In genomic region chr7:19755851-19756786, GRCm38 (mm10) we compare ENCODE assay signal across 8 mouse cellular contexts. TPM values are rescaled to one million over a fixed set of nuclear protein-coding genes. Genes with fewer than 3 reads are reported as not detected.
A peak's percentile ranks its signal among the peaks of the same experiment; 100 is the strongest.
DNase-seq lines count a peak whose midpoint lies in the region; ATAC-seq and TF ChIP-seq lines count a peak whose summit lies in the region.
"Had no signal": no experiment of that assay in that cellular context is flagged by ENCODE, and none has a peak within 500 bp of the region (broad histone marks: within the 10 kb centered on the region; RNA-seq: fewer than 3 reads in every experiment).

No protein-coding gene starts in this region.

- no peak for TF ChIP-seq POLR2A in cortical plate, adult 2 months (IDR thresholded peaks at IDR 0.05; ENCODE audit: extremely low read depth, insufficient read depth, low read length)

- no peak overlapping the region for H3K4me3 ChIP-seq in cortical plate, adult 2 months (ENCODE audit: insufficient read depth, low read length)
- no peak overlapping the region for H3K4me3 ChIP-seq in liver, embryonic 16.5 days (ENCODE audit: low read depth, low read length)

- no peak overlapping the region for H3K4me2 ChIP-seq in liver, embryonic 16.5 days (ENCODE audit: low read depth, low read length)

- WGBS in liver, embryonic 16.5 days (ENCODE audit: insufficient replicate concordance): 42% methylated on average over 24 of the region's 24 CpGs

- no peaks in the 10 kb centered on the region for H3K9me3 ChIP-seq in liver, embryonic 16.5 days (replicated peaks; ENCODE audit: control insufficient read depth, low read length)

- DNase-seq in adrenal gland, postnatal 10 days: peak; percentile 70
- peak; percentile 82 for DNase-seq in heart, postnatal 25 days (ENCODE audit: low spot score)
- no peak for DNase-seq in embryo, embryonic 9.5 days (ENCODE audit: extremely low spot score)
- DNase-seq in thymus, postnatal 0 days (ENCODE audit: low spot score): no peak
- no peak for DNase-seq in layer of hippocampus, adult 11-12 months (ENCODE audit: low spot score)

- peak; percentile 55 for ATAC-seq in liver, embryonic 16.5 days (ENCODE audit: low read depth)

- intact Hi-C loops in heart, postnatal 25 days (cut with DNase I): loop anchor here (2.0 kb wide), 1 partner anchor 15 kb away; the partner anchor contains the start of gene Bcam

- no peaks in the 10 kb centered on the region for H3K27me3 ChIP-seq in liver, embryonic 16.5 days (ENCODE audit: control insufficient read depth, insufficient read depth, low read depth, low read length)

- H3K9ac ChIP-seq in liver, embryonic 16.5 days (ENCODE audit: low read depth, low read length): no peak overlapping the region

- no peaks in the 10 kb centered on the region for H3K36me3 ChIP-seq in liver, embryonic 16.5 days (ENCODE audit: control insufficient read depth, insufficient read depth)

- no peaks in the 10 kb centered on the region for H3K4me1 ChIP-seq in cortical plate, adult 2 months (ENCODE audit: control insufficient read depth, insufficient read depth, low read length)
- H3K4me1 ChIP-seq in liver, embryonic 16.5 days (ENCODE audit: control insufficient read depth, low read depth, low read length): no peaks in the 10 kb centered on the region

- H3K27ac ChIP-seq in cortical plate, adult 2 months (ENCODE audit: insufficient read depth, low read length): peak overlapping the region; percentile 49
- H3K27ac ChIP-seq in liver, embryonic 16.5 days (ENCODE audit: low read length): no peak overlapping the region
- H3K27ac ChIP-seq: macrophage had no signal

- no peak for TF ChIP-seq CTCF in cortical plate, adult 2 months (IDR thresholded peaks at IDR 0.05; ENCODE audit: extremely low read depth, insufficient read depth, low read length)

RNA-seq across cellular contexts. Expression of gene Nectin2, which starts 5.8 kb away (rescaled TPM):
- total RNA-seq in adrenal gland, postnatal 10 days (2021): 100 to 1,000 TPM in 1 of 2 experiments, 10 to 100 TPM in 1; 86.7 to 106 TPM
- polyA plus RNA-seq in cortical plate, adult 2 months (2012; rRNA removed): 6.9 and 7.1 TPM in 2 replicates
- total RNA-seq in heart, postnatal 25 days (2021): 10 to 100 TPM; 31.1 to 31.9 TPM
- 12.9 and 15.8 TPM in 2 replicates for polyA plus RNA-seq in liver, embryonic 16.5 days (2015; fragmentation: Nextera tagmentation; extraction: Ambion mirVana)
- 7.0 and 7.1 TPM in 2 replicates for polyA plus RNA-seq in thymus, postnatal 0 days (2015; fragmentation: Nextera tagmentation; extraction: Ambion mirVana)

RNA-seq across cellular contexts. Expression of gene Bcam, which starts 14.7 kb away (rescaled TPM):
- total RNA-seq in adrenal gland, postnatal 10 days (2021): 10 to 100 TPM; 62.4 to 75.1 TPM
- polyA plus RNA-seq in cortical plate, adult 2 months (2012; rRNA removed): 23.0 and 24.4 TPM in 2 replicates
- total RNA-seq in heart, postnatal 25 days (2021): 100 to 1,000 TPM; 220 to 229 TPM
- polyA plus RNA-seq in liver, embryonic 16.5 days (2015; fragmentation: Nextera tagmentation; extraction: Ambion mirVana): 7.4 and 9.7 TPM in 2 replicates
- polyA plus RNA-seq in thymus, postnatal 0 days (2015; fragmentation: Nextera tagmentation; extraction: Ambion mirVana): 29.7 and 30.9 TPM in 2 replicates

RNA-seq across cellular contexts. Expression of gene Cblc, which starts 40.5 kb away (rescaled TPM):
- 1 to 10 TPM; 1.8 to 3.2 TPM for total RNA-seq in adrenal gland, postnatal 10 days (2021)
- not detected in 2 replicates for polyA plus RNA-seq in cortical plate, adult 2 months (2012; rRNA removed)
- under 1 TPM in 1 of 2 experiments, not detected in 1; 0.73 TPM for total RNA-seq in heart, postnatal 25 days (2021)
- polyA plus RNA-seq in liver, embryonic 16.5 days (2015; fragmentation: Nextera tagmentation; extraction: Ambion mirVana): 4.7 and 5.4 TPM in 2 replicates
- 2.6 and 4.2 TPM in 2 replicates for polyA plus RNA-seq in thymus, postnatal 0 days (2015; fragmentation: Nextera tagmentation; extraction: Ambion mirVana)
- polyA plus RNA-seq: macrophage had no signal

RNA-seq across cellular contexts. Expression of gene Tomm40, which starts 40.9 kb away (rescaled TPM):
- total RNA-seq in adrenal gland, postnatal 10 days (2021): 100 to 1,000 TPM; 157 to 171 TPM
- polyA plus RNA-seq in cortical plate, adult 2 months (2012; rRNA removed): 108 TPM in 2 replicates
- total RNA-seq in heart, postnatal 25 days (2021): 100 to 1,000 TPM; 112 to 113 TPM
- 47.3 and 51.8 TPM in 2 replicates for polyA plus RNA-seq in liver, embryonic 16.5 days (2015; fragmentation: Nextera tagmentation; extraction: Ambion mirVana)
- 132 and 140 TPM in 2 replicates for polyA plus RNA-seq in thymus, postnatal 0 days (2015; fragmentation: Nextera tagmentation; extraction: Ambion mirVana)

RNA-seq across cellular contexts. Expression of gene Apoe, which starts 57.1 kb away (rescaled TPM):
- 1,000 to 10,000 TPM; 1,872 to 4,173 TPM for total RNA-seq in adrenal gland, postnatal 10 days (2021)
- polyA plus RNA-seq in cortical plate, adult 2 months (2012; rRNA removed): 4,294 and 4,561 TPM in 2 replicates
- 100 to 1,000 TPM; 309 to 319 TPM for total RNA-seq in heart, postnatal 25 days (2021)
- 3,720 and 4,229 TPM in 2 replicates for polyA plus RNA-seq in liver, embryonic 16.5 days (2015; fragmentation: Nextera tagmentation; extraction: Ambion mirVana)
- 624 and 627 TPM in 2 replicates for polyA plus RNA-seq in thymus, postnatal 0 days (2015; fragmentation: Nextera tagmentation; extraction: Ambion mirVana)

Comparison
In these comparisons a context has a peak if more than half of its experiments do, and no peak if none do; other contexts are left out.
1. DNase-seq: peak in adrenal gland, postnatal 10 days (single experiment) and heart, postnatal 25 days (single experiment); none in embryo, embryonic 9.5 days (single experiment), thymus, postnatal 0 days (single experiment) and layer of hippocampus, adult 11-12 months (single experiment).